Mouse (Mus musculus) testis, adult 2 months (tissue): ENCODE data around the gene Zbtb45.

Experiments
- CTCF ChIP-seq: fragments of 200-500 bp; IDR thresholded peaks from 2 replicates; pipeline ENCODE4 v1.5.1; 2012; ENCODE audit warnings: low read depth, mild to moderate bottlenecking, inconsistent platforms, low read length, moderate library complexity; ENCODE audit not compliant: control insufficient read depth, insufficient read depth, insufficient replicate concordance
- POLR2A ChIP-seq: fragments of 200-500 bp; IDR thresholded peaks from 2 replicates; pipeline ENCODE4 v1.6.1; 2012; ENCODE audit warnings: low read depth, mild to moderate bottlenecking, inconsistent platforms, low read length, moderate library complexity; ENCODE audit not compliant: control insufficient read depth

DNA sequence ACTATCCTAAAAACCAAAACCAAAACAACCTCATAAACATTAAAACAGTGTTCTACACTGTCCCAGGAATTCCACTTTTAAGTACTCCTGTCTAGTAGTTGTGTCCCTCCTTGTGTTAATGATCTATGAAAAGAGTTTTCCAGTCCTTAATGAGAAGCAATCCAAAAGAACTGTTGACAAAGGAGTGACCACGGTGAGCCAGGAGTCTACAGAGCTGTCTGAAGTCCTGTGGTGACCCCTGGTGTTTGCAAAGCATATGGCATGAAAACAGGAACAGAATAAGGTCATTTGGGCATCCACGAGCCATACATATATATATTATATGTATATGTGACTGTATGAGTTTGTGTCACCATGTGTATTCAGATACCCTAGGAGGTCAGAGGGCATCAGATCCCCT is 36.2 kb upstream of the Zbtb45 start:
- TF ChIP-seq CTCF (no peak), POLR2A (no peak)
